Mouse (Mus musculus) testis, adult 2 months (tissue): ENCODE results near the gene Msi1.

Experiments used
- CTCF ChIP-seq: fragments of 200-500 bp; IDR thresholded peaks from 2 replicates; pipeline ENCODE4 v1.5.1; 2012; ENCODE audit warnings: low read depth, mild to moderate bottlenecking, inconsistent platforms, low read length, moderate library complexity; ENCODE audit not compliant: control insufficient read depth, insufficient read depth, insufficient replicate concordance
- POLR2A ChIP-seq: fragments of 200-500 bp; IDR thresholded peaks from 2 replicates; pipeline ENCODE4 v1.6.1; 2012; ENCODE audit warnings: low read depth, mild to moderate bottlenecking, inconsistent platforms, low read length, moderate library complexity; ENCODE audit not compliant: control insufficient read depth

- TF ChIP-seq POLR2A (no peak), CTCF (no peak)
Observed at GRCm38 (mm10) chr5:115500383-115500935, 71.1 kb downstream of the Msi1 start.
